Mouse (Mus musculus) ES-Bruce4 (cell line): Measurements from ENCODE around the gene Nedd4.

Experiments used
- CTCF ChIP-seq: IDR thresholded peaks from one replicate; pipeline ENCODE4 v1.8.1; 2011; ENCODE audit warnings: low read depth, low read length
- EP300 ChIP-seq: IDR thresholded peaks from 2 replicates; pipeline ENCODE4 v1.6.1; 2011; ENCODE audit warnings: low read depth, low read length; ENCODE audit not compliant: insufficient read depth
- POLR2A ChIP-seq: IDR thresholded peaks from one replicate; pipeline ENCODE4 v1.8.1; 2011; ENCODE audit warnings: low read length; ENCODE audit not compliant: insufficient read depth

DNA sequence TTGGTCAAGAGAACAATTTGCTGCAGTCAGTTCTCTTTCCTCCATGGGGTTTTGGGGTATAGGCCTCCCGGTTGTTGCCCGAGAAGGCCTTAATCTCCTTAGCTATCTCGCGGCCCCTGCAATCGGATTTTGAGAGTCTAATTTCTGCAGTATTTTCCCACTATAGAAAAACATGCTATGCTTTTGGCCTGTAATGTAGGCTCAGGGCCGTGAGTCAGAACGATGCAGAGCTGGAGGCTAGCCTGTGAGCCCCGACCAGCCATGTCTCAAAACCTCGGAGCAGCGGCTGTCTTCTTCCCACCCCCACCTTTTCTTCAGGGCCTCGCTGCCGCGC is 618 bp upstream of the Nedd4 start:
- TF ChIP-seq CTCF, result no peak
- TF ChIP-seq POLR2A, result peak; percentile 26
- TF ChIP-seq EP300, result 0 out of 2 replicates have a peak, but pooled peaks have one; percentile 14
